Mouse (Mus musculus) macrophage (primary cell): ENCODE measurements around the gene Pycr2. TPM values are rescaled to one million over a fixed set of nuclear protein-coding genes. Genes with fewer than 3 reads are reported as not detected.

Experiments
- H3K27ac ChIP-seq: fragments of 350-480 bp; formaldehyde crosslinking; 2 replicates; pipeline ENCODE4 v1.9.0; 2021
- H3K36me3 ChIP-seq: fragments of 350-480 bp; formaldehyde crosslinking; 2 replicates; pipeline ENCODE4 v1.9.0; 2021; ENCODE audit errors: inconsistent target
- H3K4me3 ChIP-seq: fragments of 350-480 bp; formaldehyde crosslinking; 2 replicates; pipeline ENCODE4 v1.9.0; 2021; ENCODE audit errors: inconsistent target
- H3K79me2 ChIP-seq: fragments of 350-480 bp; formaldehyde crosslinking; 2 replicates; pipeline ENCODE4 v1.9.0; 2021; ENCODE audit errors: inconsistent target
- WGBS: methylation state at CpG from one replicate; pipeline ENCODE4 v1.1.7; 2026; ENCODE audit warnings: inconsistent platforms; ENCODE audit not compliant: missing documents; 5-methylcytosine and 5-hydroxymethylcytosine counted together
- polyA plus RNA-seq: library from polyadenylated mRNA; stranded (reverse); fragments of 250-400 nt; gene quantifications from 3 replicates; pipeline ENCODE4 v1.2.4, GENCODE M21; 2018; ENCODE audit warnings: inconsistent platforms
- total RNA-seq, 78 experiments: library from RNA; depleted of rRNA; stranded (reverse); fragments of 250-400 nt; gene quantifications; 1 replicate in 9 of 78; 2 replicates in 24 of 78; 3 replicates in 43 of 78; 4 replicates in 2 of 78; pipeline ENCODE4 v1.2.4; 2018; ENCODE audit warnings: inconsistent platforms in 56 of 78

The Pycr2 gene
- total RNA-seq (2018; cell fraction: chromatin; rRNA removed): 10 to 100 TPM in 11 of 26 experiments, 1 to 10 TPM in 15; 1.6 to 22.7 (median 8.9) TPM
- 10 to 100 TPM in 18 of 26 experiments, 1 to 10 TPM in 8; 6.3 to 20.2 (median 12.6) TPM for total RNA-seq (2018; cell fraction: cytosol; rRNA removed)
- total RNA-seq (2018; cell fraction: nucleus; rRNA removed): 10 to 100 TPM in 8 of 26 experiments, 1 to 10 TPM in 18; 2.4 to 21.9 (median 6.5) TPM
- 6.7 to 27.5 TPM (median 13.8 TPM) in 3 replicates for polyA plus RNA-seq

GRCm38 (mm10) chr1:180904039-180904814 lies at the start of gene Pycr2:
Pycr2 (plus strand) TSS chr1:180904293.
- peak within 1 kb of the TSS; percentile 39 for H3K27ac ChIP-seq
- H3K4me3 ChIP-seq: peak within 1 kb of the TSS; percentile 53
- H3K79me2 ChIP-seq: peaks cover 18% of the 10 kb centered on the region; the same call in 1 of the 2 replicates
- peaks cover 16% of the 10 kb centered on the region; the same call in 1 of the 2 replicates for H3K36me3 ChIP-seq
- under 1% methylated on average over 51 of the region's 52 CpGs for WGBS

- Histone ChIP-seq H3K27ac (no peak overlapping the region), H3K4me3 (no peak overlapping the region), H3K79me2 (peaks cover 39% of the 10 kb centered on the region), H3K36me3 (peaks cover 71% of the 10 kb centered on the region)
Observed at GRCm38 (mm10) chr1:180858763-180859162, 45.3 kb upstream of the Pycr2 start.

- no peak overlapping the region for H3K27ac ChIP-seq
- no peak overlapping the region for H3K4me3 ChIP-seq
- peaks cover 39% of the 10 kb centered on the region for H3K79me2 ChIP-seq
- 90% methylated on average over 5 of the region's 6 CpGs for WGBS
- peaks cover 82% of the 10 kb centered on the region for H3K36me3 ChIP-seq
Observed at GRCm38 (mm10) chr1:180860030-180860429, 44.1 kb upstream of the Pycr2 start.

GRCm38 (mm10) chr1:180863606-180864005 lies 40.5 kb upstream of the Pycr2 start:
- Histone ChIP-seq H3K36me3 (peaks cover 74% of the 10 kb centered on the region), H3K79me2 (peaks cover 12% of the 10 kb centered on the region; the same call in 1 of the 2 replicates), H3K4me3 (no peak overlapping the region), H3K27ac (no peak overlapping the region)
- 0% methylated on average over 1 of the region's 1 CpGs for WGBS

- H3K4me3 ChIP-seq: no peak overlapping the region
- H3K79me2 ChIP-seq: peaks cover 12% of the 10 kb centered on the region; the same call in 1 of the 2 replicates
- H3K27ac ChIP-seq: no peak overlapping the region
- H3K36me3 ChIP-seq: peaks cover 56% of the 10 kb centered on the region
- WGBS: 93% methylated on average over 7 of the region's 7 CpGs
Observed at GRCm38 (mm10) chr1:180866001-180866400, 38.1 kb upstream of the Pycr2 start.

GRCm38 (mm10) chr1:180870122-180870650 lies 33.9 kb upstream of the Pycr2 start:
- WGBS: 88% methylated on average over 13 of the region's 13 CpGs
- Histone ChIP-seq H3K27ac (no peak overlapping the region), H3K79me2 (no peaks in the 10 kb centered on the region), H3K36me3 (peaks cover 25% of the 10 kb centered on the region; the same call in 1 of the 2 replicates), H3K4me3 (no peak overlapping the region)

GRCm38 (mm10) chr1:180873861-180874484 lies 30.1 kb upstream of the Pycr2 start:
- H3K27ac ChIP-seq: no peak overlapping the region
- no peaks in the 10 kb centered on the region for H3K79me2 ChIP-seq
- H3K4me3 ChIP-seq: no peak overlapping the region
- no peaks in the 10 kb centered on the region for H3K36me3 ChIP-seq
- 32% methylated on average over 9 of the region's 9 CpGs for WGBS

GRCm38 (mm10) chr1:180874615-180875014 lies 29.5 kb upstream of the Pycr2 start:
- no peak overlapping the region for H3K4me3 ChIP-seq
- H3K27ac ChIP-seq: no peak overlapping the region
- WGBS: 100% methylated on average over 2 of the region's 2 CpGs
- no peaks in the 10 kb centered on the region for H3K36me3 ChIP-seq
- no peaks in the 10 kb centered on the region for H3K79me2 ChIP-seq

- H3K4me3 ChIP-seq: no peak overlapping the region
- WGBS: 89% methylated on average over 9 of the region's 9 CpGs
- H3K27ac ChIP-seq: no peak overlapping the region
- H3K36me3 ChIP-seq: no peaks in the 10 kb centered on the region
- H3K79me2 ChIP-seq: no peaks in the 10 kb centered on the region
Observed at GRCm38 (mm10) chr1:180875126-180875525, 29.0 kb upstream of the Pycr2 start.

- no peak overlapping the region for H3K27ac ChIP-seq
- no peaks in the 10 kb centered on the region for H3K36me3 ChIP-seq
- WGBS: 82% methylated on average over 4 of the region's 4 CpGs
- no peaks in the 10 kb centered on the region for H3K79me2 ChIP-seq
- no peak overlapping the region for H3K4me3 ChIP-seq
Observed at GRCm38 (mm10) chr1:180877466-180877865, 26.6 kb upstream of the Pycr2 start.

- H3K4me3 ChIP-seq: no peak overlapping the region
- WGBS: 29% methylated on average over 3 of the region's 3 CpGs
Observed at GRCm38 (mm10) chr1:180881768-180882167, 22.3 kb upstream of the Pycr2 start.

GRCm38 (mm10) chr1:180883731-180884130 lies 20.4 kb upstream of the Pycr2 start:
- no peaks in the 10 kb centered on the region for H3K79me2 ChIP-seq
- H3K27ac ChIP-seq: no peak overlapping the region
- no peaks in the 10 kb centered on the region for H3K36me3 ChIP-seq
- no peak overlapping the region for H3K4me3 ChIP-seq
- 72% methylated on average over 7 of the region's 7 CpGs for WGBS

More at GRCm38 (mm10) chr1:180881768-180882167, 22.3 kb upstream of the Pycr2 start:
- no peaks in the 10 kb centered on the region for H3K79me2 ChIP-seq
- no peak overlapping the region for H3K27ac ChIP-seq
- no peaks in the 10 kb centered on the region for H3K36me3 ChIP-seq

GRCm38 (mm10) chr1:180884484-180884883 lies 19.6 kb upstream of the Pycr2 start:
- no peak overlapping the region for H3K27ac ChIP-seq
- H3K4me3 ChIP-seq: no peak overlapping the region

GRCm38 (mm10) chr1:180888556-180889042 lies 15.5 kb upstream of the Pycr2 start:
- H3K4me3 ChIP-seq: no peak overlapping the region
- H3K27ac ChIP-seq: 0 out of 2 replicates have a peak overlapping the region, but pooled peaks have one; percentile 4
- 1% methylated on average over 13 of the region's 13 CpGs for WGBS
- H3K36me3 ChIP-seq: no peaks in the 10 kb centered on the region
- no peaks in the 10 kb centered on the region for H3K79me2 ChIP-seq

More at GRCm38 (mm10) chr1:180884484-180884883, 19.6 kb upstream of the Pycr2 start:
- H3K79me2 ChIP-seq: no peaks in the 10 kb centered on the region
- 25% methylated on average over 9 of the region's 9 CpGs for WGBS
- no peaks in the 10 kb centered on the region for H3K36me3 ChIP-seq
